Mouse (Mus musculus) cortical plate, adult 2 months (tissue): ENCODE measurements at regions not wholly inside any gene's neighbourhood (a gene's known extent, or its start where the extent isn't known, plus 50 kb on each side); places are given as distances from the start of the nearest gene placed in this dataset.

ENCODE experiments used
- CTCF ChIP-seq: fragments of 200-500 bp; IDR thresholded peaks from 2 replicates; pipeline ENCODE4 v1.5.1; 2011; ENCODE audit warnings: mild to moderate bottlenecking, control low read depth, low read length; ENCODE audit not compliant: insufficient read depth; ENCODE audit errors: extremely low read depth
- POLR2A ChIP-seq: fragments of 200-500 bp; IDR thresholded peaks from 2 replicates; pipeline ENCODE4 v1.6.1; 2011; ENCODE audit warnings: mild to moderate bottlenecking, low read length, control low read depth; ENCODE audit not compliant: insufficient read depth; ENCODE audit errors: extremely low read depth

DNA sequence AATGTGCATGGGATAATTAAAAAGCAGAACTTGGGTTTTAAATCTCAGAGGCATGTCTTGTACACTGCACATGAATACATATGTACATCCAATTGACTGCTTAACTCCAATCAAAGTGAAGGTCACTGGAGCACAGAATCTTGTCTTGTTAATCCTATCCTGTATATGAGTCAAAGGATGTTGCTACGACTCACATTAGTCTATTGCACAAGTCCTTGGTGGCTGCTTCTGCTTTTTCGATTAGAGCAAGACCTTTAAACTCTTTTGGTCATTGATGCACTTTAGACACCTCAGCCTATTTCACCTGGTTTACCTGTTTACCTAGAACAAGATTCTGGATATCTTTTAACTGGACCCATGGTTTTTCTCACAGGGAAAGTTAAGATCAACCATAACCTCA, 1008.5 kb upstream of the Cited2 start:
- TF ChIP-seq POLR2A (no peak), CTCF (no peak)
